Mouse (Mus musculus) neural tube, embryonic 13.5 days (tissue): ENCODE data around the gene Gm29427. TPM values are rescaled to one million over a fixed set of nuclear protein-coding genes. Genes with fewer than 3 reads are reported as not detected.
"Not testable (repeated sequence)": the region's sequence is repeated elsewhere in the genome, so short reads cannot be mapped to it uniquely, and the experiment has no call there.

ENCODE experiments used
- ATAC-seq: fragments of 200-750 bp; cut with Nextera tagmentation; 2 replicates; pipeline ENCODE4 v1.8.0; 2017; ENCODE audit warnings: low read depth, mild to moderate bottlenecking, moderate TSS enrichment, moderate library complexity
- H3K27ac ChIP-seq: fragments of 300-500 bp; sonication (generic); replicated peaks from 2 replicates; pipeline ENCODE4 v1.5.1; 2015; ENCODE audit warnings: moderate library complexity, mild to moderate bottlenecking, inconsistent platforms
- H3K27me3 ChIP-seq: fragments of 300-500 bp; sonication (generic); 2 replicates; pipeline ENCODE4 v1.6.1; 2015; ENCODE audit warnings: mild to moderate bottlenecking, inconsistent platforms
- H3K36me3 ChIP-seq: fragments of 300-500 bp; sonication (generic); 2 replicates; pipeline ENCODE4 v1.6.1; 2015; ENCODE audit warnings: mild to moderate bottlenecking, inconsistent platforms
- H3K4me1 ChIP-seq: fragments of 300-500 bp; sonication (generic); replicated peaks from 2 replicates; pipeline ENCODE4 v1.6.1; 2015; ENCODE audit warnings: inconsistent platforms
- H3K4me2 ChIP-seq: fragments of 300-500 bp; sonication (generic); 2 replicates; pipeline ENCODE4 v1.6.1; 2015; ENCODE audit warnings: inconsistent platforms, mild to moderate bottlenecking, moderate library complexity
- H3K4me3 ChIP-seq: fragments of 300-500 bp; sonication (generic); 2 replicates; pipeline ENCODE4 v1.5.1; 2015; ENCODE audit warnings: mild to moderate bottlenecking, inconsistent platforms
- H3K9ac ChIP-seq: fragments of 300-500 bp; sonication (generic); 2 replicates; pipeline ENCODE4 v1.6.1; 2015; ENCODE audit warnings: moderate library complexity, mild to moderate bottlenecking, inconsistent platforms
- H3K9me3 ChIP-seq: fragments of 300-500 bp; sonication (generic); 2 replicates; pipeline ENCODE4 v1.6.1; 2016; ENCODE audit warnings: inconsistent platforms
- WGBS: fragments of 180-500 bp; shearing (Covaris S2); methylation state at CpG from one replicate; pipeline ENCODE4 v1.1.7; 2015; 5-methylcytosine and 5-hydroxymethylcytosine counted together
- polyA plus RNA-seq: library from polyadenylated mRNA; unstranded; fragments of >200 nt; fragmentation: Nextera tagmentation; extraction: Ambion mirVana; gene quantifications from 2 replicates; pipeline ENCODE4 v1.2.1, GENCODE M21; 2015

Gm29427 gene
- polyA plus RNA-seq, 1 experiment from 2014 or later, result not detected

GRCm38 (mm10) chr1:130683905-130684304, 31.7 kb downstream of the Gm29427 start:
- no peaks in the 10 kb centered on the region for H3K27me3 ChIP-seq
- 51% methylated on average over 1 of the region's 1 CpGs for WGBS
- H3K9ac ChIP-seq, result no peak overlapping the region
- no peak overlapping the region for H3K4me3 ChIP-seq
- no peaks in the 10 kb centered on the region for H3K4me1 ChIP-seq
- H3K36me3 ChIP-seq, result peaks cover 10% of the 10 kb centered on the region
- H3K4me2 ChIP-seq, result no peak overlapping the region
- no peak for ATAC-seq
- H3K9me3 ChIP-seq, result no peaks in the 10 kb centered on the region
- no peak overlapping the region for H3K27ac ChIP-seq

- H3K4me2 ChIP-seq, result no peak overlapping the region
- H3K4me1 ChIP-seq, result no peaks in the 10 kb centered on the region
- H3K9me3 ChIP-seq, result no peaks in the 10 kb centered on the region
- no peak overlapping the region for H3K27ac ChIP-seq
- H3K4me3 ChIP-seq, result no peak overlapping the region
- H3K9ac ChIP-seq, result no peak overlapping the region
- ATAC-seq, result no peak
- no peaks in the 10 kb centered on the region for H3K27me3 ChIP-seq
- H3K36me3 ChIP-seq, result no peaks in the 10 kb centered on the region
- 68% methylated on average over 6 of the region's 6 CpGs for WGBS
These were observed 33.8 kb downstream of the Gm29427 start for GRCm38 (mm10) chr1:130681656-130682413.

GRCm38 (mm10) chr1:130681075-130681474, 34.5 kb downstream of the Gm29427 start:
- Histone ChIP-seq H3K27ac (no peak overlapping the region), H3K36me3 (no peaks in the 10 kb centered on the region), H3K9me3 (no peaks in the 10 kb centered on the region), H3K27me3 (no peaks in the 10 kb centered on the region), H3K4me3 (no peak overlapping the region), H3K4me2 (no peak overlapping the region), H3K9ac (no peak overlapping the region), H3K4me1 (no peaks in the 10 kb centered on the region)
- 70% methylated on average over 2 of the region's 2 CpGs for WGBS
- no peak for ATAC-seq

- H3K9ac ChIP-seq, result no peak overlapping the region
- WGBS, result 90% methylated on average over 2 of the region's 2 CpGs
- ATAC-seq, result no peak
- no peak overlapping the region for H3K4me2 ChIP-seq
- no peaks in the 10 kb centered on the region for H3K4me1 ChIP-seq
- no peaks in the 10 kb centered on the region for H3K36me3 ChIP-seq
- no peak overlapping the region for H3K4me3 ChIP-seq
- H3K9me3 ChIP-seq, result no peaks in the 10 kb centered on the region
- no peaks in the 10 kb centered on the region for H3K27me3 ChIP-seq
- no peak overlapping the region for H3K27ac ChIP-seq
These were observed 37.0 kb downstream of the Gm29427 start for GRCm38 (mm10) chr1:130678551-130678950.

GRCm38 (mm10) chr1:130663576-130663975, 52.0 kb downstream of the Gm29427 start:
- not testable (repeated sequence) for H3K27me3 ChIP-seq, H3K4me2 ChIP-seq, H3K9ac ChIP-seq, H3K36me3 ChIP-seq, H3K27ac ChIP-seq, H3K4me3 ChIP-seq, H3K4me1 ChIP-seq, H3K9me3 ChIP-seq, ATAC-seq
- WGBS, result 92% methylated on average over 5 of the region's 5 CpGs

GRCm38 (mm10) chr1:130661454-130661853, 54.1 kb downstream of the Gm29427 start, which contains the start of gene C4bp:
Gene C4bp (minus strand): TSS chr1:130661632.
- Histone ChIP-seq H3K27me3 (no peaks in the 10 kb centered on the region), H3K27ac (no peak within 1 kb of the TSS), H3K4me3 (no peak within 1 kb of the TSS), H3K4me2 (no peak within 1 kb of the TSS), H3K9me3 (no peaks in the 10 kb centered on the region), H3K36me3 (no peaks in the 10 kb centered on the region), H3K9ac (no peak within 1 kb of the TSS), H3K4me1 (no peaks in the 10 kb centered on the region)
- 81% methylated on average over 3 of the region's 3 CpGs for WGBS
- no peak for ATAC-seq

GRCm38 (mm10) chr1:130659641-130660040, 56.0 kb downstream of the Gm29427 start:
- WGBS, result 36% methylated on average over 5 of the region's 5 CpGs
- H3K27me3 ChIP-seq, H3K27ac ChIP-seq, H3K4me2 ChIP-seq, H3K9ac ChIP-seq, H3K36me3 ChIP-seq, H3K9me3 ChIP-seq, H3K4me1 ChIP-seq, ATAC-seq, H3K4me3 ChIP-seq: not testable (repeated sequence)

GRCm38 (mm10) chr1:130644103-130644502, 71.5 kb downstream of the Gm29427 start:
- Histone ChIP-seq H3K27ac (no peak overlapping the region), H3K4me2 (no peak overlapping the region), H3K4me1 (no peaks in the 10 kb centered on the region), H3K9me3 (no peaks in the 10 kb centered on the region), H3K4me3 (no peak overlapping the region), H3K9ac (no peak overlapping the region), H3K27me3 (no peaks in the 10 kb centered on the region), H3K36me3 (no peaks in the 10 kb centered on the region)
- no peak for ATAC-seq
- 61% methylated on average over 4 of the region's 4 CpGs for WGBS

- no peak overlapping the region for H3K9ac ChIP-seq
- no peaks in the 10 kb centered on the region for H3K9me3 ChIP-seq
- H3K4me1 ChIP-seq, result no peaks in the 10 kb centered on the region
- no peak overlapping the region for H3K27ac ChIP-seq
- H3K4me2 ChIP-seq, result no peak overlapping the region
- H3K4me3 ChIP-seq, result no peak overlapping the region
- no peaks in the 10 kb centered on the region for H3K36me3 ChIP-seq
- no peak for ATAC-seq
- no peaks in the 10 kb centered on the region for H3K27me3 ChIP-seq
These were observed 74.6 kb downstream of the Gm29427 start for GRCm38 (mm10) chr1:130640967-130641366.

- H3K36me3 ChIP-seq, result no peaks in the 10 kb centered on the region
- ATAC-seq, result no peak; the same call in 1 of the 2 replicates
- no peak overlapping the region for H3K4me2 ChIP-seq
- 34% methylated on average over 16 of the region's 16 CpGs for WGBS
- H3K4me1 ChIP-seq, result no peaks in the 10 kb centered on the region
- H3K27ac ChIP-seq, result no peak overlapping the region
- no peak overlapping the region for H3K4me3 ChIP-seq
- no peaks in the 10 kb centered on the region for H3K27me3 ChIP-seq
- H3K9me3 ChIP-seq, result no peaks in the 10 kb centered on the region
- no peak overlapping the region for H3K9ac ChIP-seq
These were observed 81.7 kb downstream of the Gm29427 start for GRCm38 (mm10) chr1:130633761-130634410.

GRCm38 (mm10) chr1:130633316-130633715, 82.3 kb downstream of the Gm29427 start:
- Histone ChIP-seq H3K4me3 (no peak overlapping the region), H3K27ac (no peak overlapping the region), H3K9me3 (no peaks in the 10 kb centered on the region), H3K4me2 (no peak overlapping the region), H3K27me3 (no peaks in the 10 kb centered on the region), H3K4me1 (no peaks in the 10 kb centered on the region), H3K9ac (no peak overlapping the region), H3K36me3 (no peaks in the 10 kb centered on the region)
- ATAC-seq, result no peak
- 91% methylated on average over 8 of the region's 8 CpGs for WGBS

- no peaks in the 10 kb centered on the region for H3K9me3 ChIP-seq
- 96% methylated on average over 2 of the region's 2 CpGs for WGBS
- no peak within 1 kb of the TSS for H3K9ac ChIP-seq
These were observed 86.1 kb downstream of the Gm29427 start, which contains the start of gene Zp3r for GRCm38 (mm10) chr1:130629521-130629920. Gene Zp3r (minus strand): TSS chr1:130629621.

More at GRCm38 (mm10) chr1:130629521-130629920, 86.1 kb downstream of the Gm29427 start, which contains the start of gene Zp3r:
- H3K4me3 ChIP-seq, result no peak within 1 kb of the TSS
- no peaks in the 10 kb centered on the region for H3K4me1 ChIP-seq
- ATAC-seq, result no peak
- no peak within 1 kb of the TSS for H3K27ac ChIP-seq
- H3K4me2 ChIP-seq, result no peak within 1 kb of the TSS
- H3K27me3 ChIP-seq, result no peaks in the 10 kb centered on the region
- H3K36me3 ChIP-seq, result no peaks in the 10 kb centered on the region
